In genomic region chr5:122263933-122264905, GRCm38 (mm10) we compare ENCODE assay signal across 8 mouse cellular contexts. TPM values are rescaled to one million over a fixed set of nuclear protein-coding genes. Genes with fewer than 3 reads are reported as not detected.
DNase-seq lines count a peak whose midpoint lies in the region; ATAC-seq lines count a peak whose summit lies in the region.

Gene Tctn1 (minus strand): TSS chr5:122264460.

- DNase-seq in MN1 (ENCODE audit: low spot score): peak; percentile 93
- peak; percentile 85 for DNase-seq in cerebellum, adult 9-10 months
- DNase-seq in hindbrain, embryonic 10.5 days (ENCODE audit: low spot score): peak; percentile 96
- peak; percentile 90 for DNase-seq in layer of hippocampus, adult 9-11 months
- DNase-seq in lung, postnatal 10 days: peak; percentile 94
- DNase-seq in ovary, postnatal 36 days (ENCODE audit: low spot score): peak; percentile 89
- DNase-seq in thymus, postnatal 25 days: peak; percentile 89

- H3K36me3 ChIP-seq in hindbrain, embryonic 10.5 days: peaks cover 22% of the 10 kb centered on the region

- no peaks in the 10 kb centered on the region for H3K9me3 ChIP-seq in hindbrain, embryonic 10.5 days

- no peaks in the 10 kb centered on the region for H3K27me3 ChIP-seq in hindbrain, embryonic 10.5 days (ENCODE audit: insufficient read depth, poor library complexity, severe bottlenecking)

- WGBS in hindbrain, embryonic 10.5 days: 2% methylated on average over 49 of the region's 49 CpGs

- peaks cover 33% of the 10 kb centered on the region for H3K4me1 ChIP-seq in hindbrain, embryonic 10.5 days (replicated peaks)

- ATAC-seq in frontal cortex, adult (ENCODE audit: low TSS enrichment): peak; percentile 98

- peak within 1 kb of the TSS; percentile 82 for H3K4me3 ChIP-seq in hindbrain, embryonic 10.5 days

- H3K27ac ChIP-seq in hindbrain, embryonic 10.5 days: peak within 1 kb of the TSS; percentile 96

RNA-seq across cellular contexts. Expression of gene Tctn1, which starts in this region (rescaled TPM):
- 5.2 and 6.0 TPM in 2 replicates for polyA plus RNA-seq in hindbrain, embryonic 10.5 days (2016; fragmentation: Nextera tagmentation; extraction: Ambion mirVana)

Comparison
In these comparisons a context has a peak if more than half of its experiments do, and no peak if none do; other contexts are left out.
1. Peak in every context shown above with its lines: DNase-seq, ATAC-seq, H3K4me3 ChIP-seq and H3K27ac ChIP-seq.